Mouse (Mus musculus) lung, adult 10 weeks (tissue): Measurements from ENCODE around the gene Nhlh1. TPM values are rescaled to one million over a fixed set of nuclear protein-coding genes. Genes with fewer than 3 reads are reported as not detected.

Experiments used
- polyA plus RNA-seq: library from polyadenylated mRNA; stranded (reverse); fragments of 350-450 nt; fragmentation: Illumina TruSeq; extraction: RNeasy Lipid Tissue Mini Kit (QIAGEN cat#74804); gene quantifications from one replicate; pipeline ENCODE4 v1.2.3, GENCODE M21; 2014; ENCODE audit warnings: low read depth, low replicate concordance; ENCODE audit not compliant: insufficient read depth

Gene Nhlh1
- polyA plus RNA-seq, result not detected

GRCm38 (mm10) chr1:172057491-172057921, at the start of gene Nhlh1:
Gene Nhlh1, minus strand, starts transcription at chr1:172057573.

GRCm38 (mm10) chr1:172082101-172082898, 24.9 kb upstream of the Nhlh1 start, which contains the start of the genes Copa and Ncstn:
Gene Copa, plus strand, starts transcription at chr1:172082529.
Gene Ncstn, minus strand, starts transcription at chr1:172082795.

GRCm38 (mm10) chr1:172028394-172029275, 28.7 kb downstream of the Nhlh1 start, which contains the start of gene Vangl2:
Gene Vangl2, minus strand, starts transcription at chr1:172028444.

Other genes starting within 250 kb of the Nhlh1 start
- 14.1 TPM for gene Cd84, start 217.9 kb downstream of the Nhlh1 start, polyA plus RNA-seq
- 0.25 TPM for gene Gm10521, start 161.9 kb downstream of the Nhlh1 start, polyA plus RNA-seq
- gene Slamf6, start 140.1 kb downstream of the Nhlh1 start, polyA plus RNA-seq, result 5.8 TPM
- gene Vangl2, start 29.1 kb downstream of the Nhlh1 start, polyA plus RNA-seq, result 1.7 TPM
- 70.4 TPM for gene Copa, start 25.0 kb upstream of the Nhlh1 start, polyA plus RNA-seq
- 40.9 TPM for gene Ncstn, start 25.2 kb upstream of the Nhlh1 start, polyA plus RNA-seq
- 51.8 TPM for gene Pex19, start 69.2 kb upstream of the Nhlh1 start, polyA plus RNA-seq
- 44.6 TPM for gene Dcaf8, start 90.5 kb upstream of the Nhlh1 start, polyA plus RNA-seq
- 148 TPM for gene Pea15a, start 149.2 kb upstream of the Nhlh1 start, polyA plus RNA-seq
- gene Casq1, start 162.3 kb upstream of the Nhlh1 start, polyA plus RNA-seq, result 2.0 TPM
- not detected for gene Atp1a4, start 200.8 kb upstream of the Nhlh1 start, polyA plus RNA-seq
- 20.4 TPM for gene Igsf8, start 204.1 kb upstream of the Nhlh1 start, polyA plus RNA-seq
- 34.3 TPM for gene Atp1a2, start 240.5 kb upstream of the Nhlh1 start, polyA plus RNA-seq